Mouse (Mus musculus) kidney, adult 2 months (tissue): ENCODE results near the gene Srpk2.

Experiments used
- CTCF ChIP-seq: fragments of 200-500 bp; conservative IDR thresholded peaks from 2 replicates; pipeline ENCODE4 v1.5.1; 2011; ENCODE audit warnings: low read depth, mild to moderate bottlenecking, control low read depth, low read length, moderate library complexity, mixed read lengths; ENCODE audit not compliant: insufficient read depth, insufficient read length
- POLR2A ChIP-seq: fragments of 200-500 bp; IDR thresholded peaks from one replicate; pipeline ENCODE4 v1.6.1; 2011; ENCODE audit warnings: low read depth, low read length, control low read depth

DNA sequence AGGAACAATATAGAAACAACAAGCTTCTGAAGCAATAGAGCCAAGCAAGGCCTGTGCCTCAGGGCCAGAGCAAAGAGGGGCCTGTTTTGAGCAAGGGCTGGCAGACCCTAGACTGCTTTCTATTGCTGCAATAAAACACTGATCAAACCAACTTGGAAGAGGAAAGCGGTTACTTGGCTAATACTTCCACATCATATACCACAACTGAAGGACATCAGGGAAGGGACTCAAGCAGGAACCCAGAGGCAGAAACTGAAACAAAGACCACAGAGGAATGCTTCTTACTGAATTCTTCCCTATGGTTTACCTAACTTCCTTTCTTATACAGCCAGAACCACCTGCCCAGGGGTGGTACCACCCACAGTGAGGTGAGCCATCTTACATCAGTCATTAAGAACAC is 162.8 kb downstream of the Srpk2 start:
- no peak for TF ChIP-seq POLR2A
- no peak for TF ChIP-seq CTCF
